Mouse (Mus musculus) heart, postnatal 10 days (tissue): Measurements from ENCODE around the gene Slc13a3. TPM values are rescaled to one million over a fixed set of nuclear protein-coding genes. Genes with fewer than 3 reads are reported as not detected.

ENCODE experiments used
- DNase-seq, 2 experiments: peaks; one replicate each; pipeline ENCODE4 v3.0.0; 2021
- intact Hi-C: fragments of 180-260 bp; cut with DNase I; formaldehyde crosslinking; loops from one replicate; pipeline ENCODE4 v1.15.1; 2025
- total RNA-seq, 2 experiments: library from RNA; stranded (reverse); gene quantifications; 2 replicates each; pipeline ENCODE4 v1.2.3; 2021

Slc13a3 gene
- total RNA-seq, 2 experiments from 2014 or later: 0.10 to 1.1 TPM

DNA sequence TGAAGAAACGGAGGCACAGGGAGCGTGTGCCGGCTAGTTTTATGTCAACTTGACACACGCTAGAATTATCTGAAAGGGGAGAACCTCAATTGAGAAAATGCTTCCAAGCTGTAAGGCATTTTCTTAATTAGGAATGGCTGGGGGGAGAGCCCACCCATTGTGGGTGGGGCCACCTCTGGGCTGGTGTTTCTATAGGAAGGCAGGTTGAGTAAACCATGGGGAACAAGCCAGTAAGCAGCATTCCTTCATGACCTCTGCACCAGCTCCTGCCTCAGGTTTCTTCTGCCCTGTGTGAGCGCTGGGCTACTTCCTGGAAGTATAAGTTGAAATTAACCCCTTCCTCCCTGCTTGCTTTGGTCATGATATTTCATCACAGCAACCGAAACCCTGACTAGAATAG is 57.2 kb downstream of the Slc13a3 start:
- intact Hi-C loops: no loop called here
- no peak for DNase-seq

GRCm38 (mm10) chr2:165415141-165415721 is 57.8 kb downstream of the Slc13a3 start:
- intact Hi-C loops: no loop called here
- no peak for DNase-seq

- intact Hi-C loops: no loop called here
- DNase-seq: no peak
Observed at GRCm38 (mm10) chr2:165414321-165414720, 58.7 kb downstream of the Slc13a3 start.

DNA sequence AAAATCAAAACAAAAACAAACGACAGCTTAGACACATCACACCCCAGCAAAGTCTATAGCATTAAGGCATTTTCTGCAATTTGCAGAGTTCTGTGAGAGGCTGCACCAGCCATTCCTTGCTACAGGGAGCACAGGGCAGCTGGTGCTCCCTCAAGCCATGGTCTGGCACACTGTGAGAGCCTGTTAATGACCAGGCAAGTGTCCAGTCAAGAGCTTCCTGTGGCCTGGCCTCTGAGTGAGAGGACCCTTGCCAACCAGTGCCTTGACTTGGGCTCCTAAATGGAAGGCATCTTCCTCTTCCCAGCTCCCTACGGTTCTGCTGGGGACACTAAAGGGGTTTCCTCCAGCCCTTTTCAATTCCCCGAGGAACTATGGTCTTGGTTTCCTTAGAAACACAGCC is 59.1 kb downstream of the Slc13a3 start:
- no peak for DNase-seq
- intact Hi-C loops: no loop called here

DNA sequence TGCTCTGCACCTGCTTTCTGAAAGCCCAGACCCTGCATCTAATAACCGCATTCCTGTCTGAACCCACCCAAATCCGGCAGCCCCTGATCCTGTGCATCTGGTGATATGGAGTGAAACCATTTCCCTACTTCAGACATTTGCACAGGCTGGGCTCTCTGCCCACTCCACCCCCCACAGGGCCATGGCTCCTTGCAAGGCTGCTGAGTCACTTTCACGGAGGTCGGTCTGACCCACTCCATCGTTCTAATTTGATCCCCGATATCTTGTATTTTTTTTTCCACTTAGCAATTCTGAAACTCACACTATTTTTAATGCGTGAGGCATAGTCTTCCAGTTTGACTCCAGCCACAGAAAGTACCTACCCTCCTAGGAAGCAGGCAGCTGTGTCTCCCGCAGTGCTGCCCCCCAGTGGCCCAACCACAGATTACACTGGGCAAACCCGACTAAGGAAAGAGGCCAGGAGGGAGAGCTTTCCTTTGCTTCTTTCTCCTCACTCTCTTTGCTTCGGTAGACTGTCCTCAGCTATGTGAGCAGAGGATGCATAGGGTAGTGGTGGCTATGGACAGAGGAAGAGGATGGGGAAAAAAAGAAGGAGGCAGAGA is 65.2 kb downstream of the Slc13a3 start:
- intact Hi-C loops: loop anchor here (2.0 kb wide), 1 partner anchor 17 kb away; no protein-coding TSS in a partner anchor
- peak; percentile 66 to 83 for DNase-seq

DNA sequence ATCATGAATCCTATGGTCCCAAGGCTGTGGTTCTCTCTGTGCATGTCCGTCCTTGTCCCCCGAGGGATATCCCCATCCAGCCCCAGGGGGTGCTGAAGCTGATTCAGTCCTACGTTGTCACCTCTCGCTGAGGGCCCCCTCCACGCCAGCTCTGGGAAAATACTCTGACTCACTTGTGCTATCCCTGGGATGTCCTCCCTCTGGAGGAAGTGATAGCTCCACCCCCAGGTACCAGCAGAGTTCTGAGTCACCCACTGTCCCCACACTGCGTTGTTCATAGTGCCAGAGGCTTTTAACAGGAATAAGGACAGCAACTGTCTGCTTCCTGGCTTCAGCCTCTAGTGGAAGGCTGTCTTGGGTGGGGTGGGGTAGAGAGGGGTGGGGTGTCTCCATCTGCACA is 67.7 kb downstream of the Slc13a3 start:
- intact Hi-C loops: no loop called here
- DNase-seq: peak; percentile 20 to 30

GRCm38 (mm10) chr2:165404951-165405350 is 68.1 kb downstream of the Slc13a3 start:
- intact Hi-C loops: no loop called here
- no peak for DNase-seq

DNA sequence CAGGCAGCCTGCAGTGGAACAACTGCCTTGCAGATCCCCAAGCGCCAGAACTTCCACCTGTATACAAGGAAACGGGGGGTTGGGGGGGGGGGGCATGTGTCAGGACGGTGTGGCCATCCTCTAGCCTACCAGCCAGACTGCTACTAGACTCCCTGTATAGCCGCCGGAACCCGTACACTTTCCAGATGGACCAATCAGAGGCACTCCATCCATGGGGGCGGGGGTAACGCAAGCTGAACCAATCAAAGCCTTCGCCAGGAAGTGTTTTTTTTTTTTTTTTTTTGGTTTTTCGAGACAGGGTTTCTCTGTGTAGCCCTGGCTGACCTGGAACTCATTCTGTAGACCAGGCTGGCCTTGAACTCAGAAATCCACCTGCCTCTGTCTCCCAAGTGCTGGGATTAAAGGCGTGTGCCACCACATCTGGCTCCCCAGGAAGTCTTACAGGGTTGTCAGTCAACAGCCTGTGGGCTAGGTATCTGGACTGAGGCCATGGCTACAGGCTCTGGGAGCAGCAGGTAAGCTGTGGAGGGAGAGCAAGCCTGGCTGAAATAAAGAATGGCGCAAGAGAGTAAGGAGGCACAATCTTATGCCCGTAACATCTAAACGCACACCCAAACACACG is 74.8 kb downstream of the Slc13a3 start:
- no peak for DNase-seq
- intact Hi-C loops: no loop called here

DNA sequence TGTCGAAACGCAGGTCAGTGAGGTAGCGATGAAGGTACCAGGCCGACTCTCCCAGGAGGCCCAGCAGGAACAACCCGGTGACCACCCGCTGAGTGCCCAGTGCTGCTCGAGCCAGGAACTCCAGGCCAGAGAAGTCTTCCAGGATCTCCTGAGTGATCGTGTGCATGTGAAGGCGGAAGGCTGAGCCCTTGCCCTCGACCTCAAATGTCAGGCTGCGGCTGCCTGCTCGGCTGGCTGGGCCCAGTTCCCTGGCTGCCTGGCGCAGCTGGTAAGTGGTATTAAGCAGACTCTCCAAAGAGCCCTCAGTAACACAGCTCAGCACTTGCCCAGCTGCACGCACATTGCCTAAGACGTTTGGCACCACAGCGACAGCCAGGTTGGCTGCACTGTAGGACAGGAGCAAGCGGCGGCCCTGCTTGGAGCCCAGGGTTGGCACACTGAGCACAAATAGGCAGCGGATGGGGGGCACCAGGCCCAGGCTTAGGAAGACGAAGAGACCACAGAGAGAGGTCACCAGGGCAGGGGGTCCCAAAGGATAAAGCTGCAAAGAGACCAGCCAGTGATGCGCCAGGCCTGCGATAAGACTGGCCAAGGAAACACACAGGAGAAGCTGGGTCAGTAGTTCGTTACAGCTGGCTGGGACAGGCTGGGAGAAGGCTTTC is 75.4 kb downstream of the Slc13a3 start:
- intact Hi-C loops: no loop called here
- DNase-seq: no peak

DNA sequence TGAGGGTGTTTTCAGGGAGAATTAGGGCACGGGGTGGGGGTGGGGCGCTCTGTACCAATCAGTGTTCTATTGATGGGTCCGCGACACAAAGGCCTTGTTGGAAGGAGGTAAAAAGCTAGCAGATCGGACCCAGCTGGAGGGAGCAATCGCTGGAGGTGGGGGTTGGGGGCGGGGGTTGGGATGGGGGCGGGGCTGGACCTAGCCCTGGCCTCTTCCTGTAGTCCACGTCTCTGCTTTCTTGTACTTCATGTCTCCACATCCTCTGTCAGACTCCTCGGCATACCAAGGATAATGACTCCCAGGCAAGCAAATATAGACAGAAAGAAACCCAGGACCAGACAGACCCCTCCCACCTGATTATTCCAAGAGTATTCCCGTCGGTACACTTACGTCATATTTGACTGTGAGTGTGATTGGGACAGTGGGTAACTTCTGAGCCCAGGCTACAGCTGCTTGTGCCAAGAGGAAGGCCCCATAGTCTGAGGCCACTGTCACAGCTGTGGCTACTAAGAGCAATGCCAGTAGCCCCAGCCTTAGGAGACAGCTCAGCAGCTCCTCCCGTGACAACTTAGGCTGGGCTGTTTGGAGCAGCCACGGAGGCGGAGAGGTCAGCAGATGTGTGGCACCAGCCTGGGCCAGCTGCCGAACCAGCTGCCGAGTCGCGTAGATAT is 76.1 kb downstream of the Slc13a3 start:
- intact Hi-C loops: no loop called here

GRCm38 (mm10) chr2:165392156-165392555 is 80.9 kb downstream of the Slc13a3 start:
- intact Hi-C loops: no loop called here
- no peak for DNase-seq

More for the DNA sequence above, 76.1 kb downstream of the Slc13a3 start:
- peak; percentile 59 to 60 for DNase-seq

GRCm38 (mm10) chr2:165391561-165391960 is 81.5 kb downstream of the Slc13a3 start:
- peak; percentile 61 to 72 for DNase-seq
- intact Hi-C loops: loop anchor here (1.0 to 2.0 kb wide), 2 partner anchors 17 to 96 kb away; no protein-coding TSS in a partner anchor

DNA sequence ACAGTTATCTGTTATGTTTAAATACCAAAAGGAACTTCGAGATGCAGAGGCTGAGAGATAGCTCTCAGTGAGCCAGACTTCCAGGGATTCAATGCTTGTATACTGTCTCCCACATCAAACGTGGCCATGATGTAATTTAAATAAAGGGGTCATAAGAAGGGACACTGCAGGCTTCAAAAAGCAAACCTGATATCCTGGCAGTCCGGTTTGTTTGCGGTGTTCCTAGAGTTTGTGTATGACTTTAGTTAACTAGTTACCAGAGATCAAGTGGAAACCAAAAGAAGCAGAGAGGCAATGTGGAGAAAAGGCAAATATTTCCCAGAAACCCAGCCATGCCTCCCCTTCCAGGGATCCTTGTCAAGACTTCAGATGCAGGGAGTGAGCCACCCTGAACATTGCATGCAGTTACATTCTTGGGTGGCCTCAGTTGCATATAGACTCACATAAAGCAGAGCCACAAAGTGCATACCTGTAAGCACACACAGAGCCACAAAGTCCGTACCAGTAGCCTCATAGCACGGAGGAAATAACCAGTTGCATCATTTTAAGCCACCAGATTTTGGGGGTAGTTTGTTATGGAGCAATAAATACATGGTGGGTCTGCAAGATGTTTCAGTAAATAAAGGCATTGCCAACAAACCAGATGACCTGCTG is 83.6 kb downstream of the Slc13a3 start:
- intact Hi-C loops: no loop called here
- no peak for DNase-seq

DNA sequence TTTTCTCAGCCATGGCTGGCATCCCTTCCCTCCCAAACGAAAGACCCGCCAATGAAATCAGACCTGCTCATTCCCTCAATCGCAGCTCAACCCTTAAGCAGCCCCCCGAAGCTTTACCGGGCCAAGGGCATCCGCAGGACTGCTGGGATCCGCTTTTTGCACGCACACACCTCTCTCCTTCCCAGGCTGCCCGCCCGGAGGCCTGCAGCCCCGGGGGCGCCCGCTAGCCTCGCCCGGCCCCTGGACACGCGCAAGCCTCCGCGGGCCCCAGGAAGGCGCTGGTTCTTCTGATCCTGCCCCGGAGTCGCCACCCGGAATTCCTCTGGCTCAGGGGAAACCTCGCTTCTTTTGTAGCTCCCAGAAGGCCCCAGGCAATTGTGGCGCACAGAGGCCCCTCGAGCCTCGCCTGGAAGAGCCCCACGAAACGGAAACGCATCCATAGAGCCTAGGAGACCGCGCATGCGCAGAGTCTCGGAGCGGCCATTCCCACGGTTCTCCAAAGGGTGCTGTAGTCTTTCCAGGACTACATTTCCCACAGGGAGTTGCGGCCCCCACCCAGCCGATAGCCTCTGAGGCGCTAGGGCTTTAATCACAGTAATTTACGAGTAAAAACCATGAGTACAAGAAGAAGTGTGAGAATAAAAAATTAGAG is 85.1 kb downstream of the Slc13a3 start, which contains the start of gene Zfp334:
Gene Zfp334, minus strand, starts transcription at position 416 of the 652 bp plus-strand sequence.
- intact Hi-C loops: no loop called here
- DNase-seq: peak; percentile 95 to 96

- no peak for DNase-seq
- intact Hi-C loops: no loop called here
Observed at GRCm38 (mm10) chr2:165387370-165387769, 85.7 kb downstream of the Slc13a3 start.

DNA sequence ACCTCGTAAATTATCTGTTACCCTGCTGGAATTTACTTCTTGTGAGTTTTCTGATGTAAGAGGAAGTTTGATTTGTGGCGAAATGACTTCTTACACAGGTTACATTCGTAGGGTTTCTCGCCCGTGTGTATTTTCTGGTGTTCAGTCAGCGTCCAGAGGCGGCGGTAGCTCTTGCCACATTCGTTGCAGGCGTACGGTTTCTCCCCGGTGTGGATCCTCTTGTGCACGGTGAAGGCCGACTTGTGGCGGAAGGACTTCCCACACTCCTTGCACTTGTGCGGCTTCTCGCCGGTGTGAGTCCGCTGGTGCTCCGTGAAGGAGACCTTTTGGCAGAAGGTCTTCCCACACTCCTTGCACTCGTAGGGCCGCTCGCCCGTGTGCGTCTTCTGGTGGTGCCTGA is 93.0 kb downstream of the Slc13a3 start:
- intact Hi-C loops: no loop called here
- DNase-seq: no peak

DNA sequence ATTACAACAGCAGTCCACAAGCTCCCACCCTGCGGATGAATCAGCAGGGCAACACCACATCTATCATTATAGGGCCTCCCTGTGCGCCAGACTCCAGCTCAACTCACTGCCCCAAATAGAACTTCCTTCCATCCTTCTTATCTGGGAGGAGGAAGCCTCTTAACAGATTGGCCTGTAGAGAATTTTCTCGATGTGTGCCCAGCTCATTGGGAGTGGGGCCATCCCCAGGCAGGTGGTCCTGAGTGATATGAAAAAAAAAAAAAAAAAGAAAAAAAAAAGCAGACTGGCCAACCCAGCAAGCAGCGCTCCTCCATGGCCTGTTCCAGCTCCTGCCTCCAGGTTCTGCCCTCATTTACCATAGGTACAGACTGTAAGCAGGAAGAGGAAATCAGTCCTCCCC is 97.0 kb downstream of the Slc13a3 start:
- DNase-seq: no peak
- intact Hi-C loops: no loop called here

DNA sequence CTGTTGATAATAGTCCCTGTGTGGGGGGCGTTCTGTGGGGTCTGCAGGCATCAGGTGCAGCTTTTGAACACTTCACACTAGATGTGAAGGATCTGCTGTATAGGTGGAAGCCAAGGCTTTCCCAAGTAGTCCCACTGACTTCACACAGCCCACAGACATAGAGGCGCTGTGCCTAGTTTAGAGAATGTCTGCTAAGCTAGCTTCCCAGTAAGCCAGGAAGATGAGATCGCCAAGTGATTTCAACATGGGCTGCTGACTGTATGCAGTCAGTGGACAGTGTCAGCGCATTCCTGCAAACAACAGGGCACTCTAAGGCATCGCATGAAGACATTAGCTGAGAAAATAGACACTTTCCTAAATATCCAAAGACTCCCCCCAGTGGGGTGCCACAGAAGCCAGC is 97.6 kb downstream of the Slc13a3 start:
- intact Hi-C loops: no loop called here
- DNase-seq: no peak

- no peak for DNase-seq
- intact Hi-C loops: no loop called here
Observed at GRCm38 (mm10) chr2:165371066-165371465, 102.0 kb downstream of the Slc13a3 start.

- intact Hi-C loops: no loop called here
- DNase-seq: no peak
Observed at GRCm38 (mm10) chr2:165370348-165370747, 102.7 kb downstream of the Slc13a3 start.
